In the genomic region with DNA sequence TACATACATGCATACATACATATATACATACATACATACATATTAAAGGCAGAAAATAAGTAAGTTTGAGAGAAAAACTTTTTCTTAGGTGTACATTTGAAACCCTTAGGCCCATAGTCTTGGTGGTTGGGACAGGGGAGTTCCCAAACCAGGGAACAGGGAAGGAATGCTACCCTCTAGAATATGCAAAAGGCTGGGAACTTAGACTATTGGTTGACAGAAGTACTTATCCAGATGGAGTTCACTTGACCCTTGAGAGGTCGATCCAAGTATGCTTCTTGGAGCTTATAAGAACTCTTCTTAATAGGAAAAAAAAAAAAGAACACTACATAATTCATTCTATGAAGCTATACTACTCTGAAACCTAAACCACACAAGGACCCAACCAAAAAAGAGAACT, we compare ENCODE assay signal across 31 mouse cellular contexts. TPM values are rescaled to one million over a fixed set of nuclear protein-coding genes. Genes with fewer than 3 reads are reported as not detected.
"Had no signal": no experiment of that assay in that cellular context is flagged by ENCODE, and none has a peak within 500 bp of the region (broad histone marks: within the 10 kb centered on the region; RNA-seq: fewer than 3 reads in every experiment).

No protein-coding gene starts in this region.

- DNase-seq: kidney, adult 18-20 months; kidney, postnatal 25 days; layer of hippocampus, adult 9-11 months; liver; retina, postnatal 1 day; right cerebral cortex, postnatal 25 days; spleen, adult 18-20 months; thymus, postnatal 25 days had no signal

- H3K36me3 ChIP-seq: limb, embryonic 10.5 days; limb, embryonic 13.5 days; liver, embryonic 12.5 days; liver, embryonic 15.5 days; midbrain, embryonic 10.5 days; midbrain, embryonic 13.5 days; neural tube, embryonic 13.5 days; stomach, embryonic 15.5 days had no signal

- H3K4me3 ChIP-seq: layer of hippocampus, adult 2 months; limb, embryonic 10.5 days; limb, embryonic 13.5 days; liver, embryonic 12.5 days; liver, embryonic 15.5 days; megakaryocyte, embryonic 14.5 days; midbrain, embryonic 10.5 days; midbrain, embryonic 13.5 days; myocyte; neural tube, embryonic 13.5 days; stomach, embryonic 15.5 days had no signal

- H3K27ac ChIP-seq: kidney, postnatal 0 days; layer of hippocampus, adult 2 months; limb, embryonic 10.5 days; limb, embryonic 13.5 days; liver, embryonic 12.5 days; liver, embryonic 15.5 days; midbrain, embryonic 10.5 days; midbrain, embryonic 13.5 days; neural tube, embryonic 13.5 days; stomach, embryonic 15.5 days had no signal

- H3K27me3 ChIP-seq: limb, embryonic 13.5 days; liver, embryonic 12.5 days; liver, embryonic 15.5 days; midbrain, embryonic 13.5 days; neural tube, embryonic 13.5 days; stomach, embryonic 15.5 days had no signal

- H3K4me1 ChIP-seq: limb, embryonic 13.5 days; liver, embryonic 12.5 days; liver, embryonic 15.5 days; megakaryocyte, embryonic 14.5 days; midbrain, embryonic 10.5 days; midbrain, embryonic 13.5 days; neural tube, embryonic 13.5 days; stomach, embryonic 15.5 days had no signal

- H3K9me3 ChIP-seq: limb, embryonic 10.5 days; limb, embryonic 13.5 days; liver, embryonic 12.5 days; liver, embryonic 15.5 days; midbrain, embryonic 10.5 days; midbrain, embryonic 13.5 days; neural tube, embryonic 13.5 days; stomach, embryonic 15.5 days had no signal

RNA-seq across cellular contexts. Expression of a gene that starts 36.7 kb away (rescaled TPM):
- total RNA-seq: layer of hippocampus, adult 2 months; layer of hippocampus, postnatal 25 days; left cerebral cortex, adult 18-20 months; left cerebral cortex, postnatal 25 days; monocyte, adult 5-6 weeks; neutrophil, adult 5-6 weeks had no signal
- polyA plus RNA-seq: inflammation-experienced regulatory T-cells, adult 6 months; kidney, embryonic 14.5 days; kidney, postnatal 0 days; large intestine, adult 2 months; limb, embryonic 10.5 days; limb, embryonic 13.5 days; liver, embryonic 12.5 days; liver, embryonic 15.5 days; midbrain, embryonic 10.5 days; midbrain, embryonic 13.5 days; midbrain, embryonic 16.5 days; myocyte; neural tube, embryonic 13.5 days; thymus, postnatal 0 days; urinary bladder, adult 2 months had no signal
